Mouse (Mus musculus) embryo, embryonic 10 days (tissue): ENCODE measurements around the gene Stx2.
"Not testable (repeated sequence)": the region's sequence is repeated elsewhere in the genome, so short reads cannot be mapped to it uniquely, and the experiment has no call there.

Source experiments
- DNase-seq: peaks from one replicate; pipeline ENCODE4 v3.0.0-alpha.2; 2015; ENCODE audit warnings: low spot score

The Stx2 gene

GRCm38 (mm10) chr5:129009577-129009976 is 1.2 kb upstream of the Stx2 start:
- no peak for DNase-seq

- DNase-seq: peak; percentile 22
Observed at GRCm38 (mm10) chr5:129008008-129008407, 366 bp downstream of the Stx2 start.

- DNase-seq: no peak
Observed at GRCm38 (mm10) chr5:129007105-129007957, 1.0 kb downstream of the Stx2 start.

- DNase-seq: no peak
Observed at GRCm38 (mm10) chr5:129006031-129006788, 2.2 kb downstream of the Stx2 start.

- no peak for DNase-seq
Observed at GRCm38 (mm10) chr5:129005416-129005815, 3.0 kb downstream of the Stx2 start.

- no peak for DNase-seq
Observed at GRCm38 (mm10) chr5:129002571-129003011, 5.8 kb downstream of the Stx2 start.

GRCm38 (mm10) chr5:129000706-129001468 is 7.5 kb downstream of the Stx2 start:
- peak; percentile 41 for DNase-seq

GRCm38 (mm10) chr5:128987141-128987954 is 21.0 kb downstream of the Stx2 start:
- DNase-seq: no peak

GRCm38 (mm10) chr5:128985946-128986345 is 22.4 kb downstream of the Stx2 start:
- DNase-seq: no peak

GRCm38 (mm10) chr5:128984536-128984935 is 23.8 kb downstream of the Stx2 start:
- no peak for DNase-seq

- peak; percentile 88 for DNase-seq
Observed at GRCm38 (mm10) chr5:128981607-128982006, 26.8 kb downstream of the Stx2 start.

GRCm38 (mm10) chr5:128980857-128981256 is 27.5 kb downstream of the Stx2 start:
- no peak for DNase-seq

- DNase-seq: no peak
Observed at GRCm38 (mm10) chr5:128978957-128979356, 29.4 kb downstream of the Stx2 start.

GRCm38 (mm10) chr5:128977466-128977865 is 30.9 kb downstream of the Stx2 start:
- DNase-seq: not testable (repeated sequence)

- DNase-seq: peak; percentile 86
Observed at GRCm38 (mm10) chr5:128976266-128976665, 32.1 kb downstream of the Stx2 start.

- DNase-seq: peak; percentile 59
Observed at GRCm38 (mm10) chr5:128971298-128971697, 37.1 kb downstream of the Stx2 start.

GRCm38 (mm10) chr5:128970878-128971277 is 37.5 kb downstream of the Stx2 start:
- DNase-seq: no peak

GRCm38 (mm10) chr5:128964353-128964752 is 44.0 kb downstream of the Stx2 start:
- DNase-seq: no peak

- DNase-seq: no peak
Observed at GRCm38 (mm10) chr5:128958916-128959315, 49.5 kb downstream of the Stx2 start.

- DNase-seq: peak; percentile 56
Observed at GRCm38 (mm10) chr5:128954371-128954770, 54.0 kb downstream of the Stx2 start.
